ENCODE assay signal across 17 mouse cellular contexts in the genomic region with DNA sequence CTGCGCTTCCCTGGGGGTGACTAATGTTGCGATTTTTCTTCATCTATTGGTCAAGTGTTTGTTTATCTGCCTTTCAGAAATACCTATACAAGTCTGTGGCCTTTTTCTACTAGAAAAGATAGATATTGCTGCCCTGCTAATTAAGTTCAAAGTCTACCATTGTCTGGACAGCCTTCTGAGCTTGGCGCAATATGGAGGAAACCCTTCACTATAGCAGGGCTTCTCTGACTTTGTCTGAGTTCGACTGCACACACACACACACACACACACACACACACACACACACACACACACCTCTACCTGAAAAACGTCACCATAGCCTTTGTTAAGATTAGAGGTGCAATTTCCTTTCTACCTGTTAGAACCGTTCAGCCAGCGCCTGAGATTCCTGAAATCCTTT.
DNase-seq lines count a peak whose midpoint lies in the region; ATAC-seq and TF ChIP-seq lines count a peak whose summit lies in the region.
"Had no signal": no experiment of that assay in that cellular context is flagged by ENCODE, and none has a peak within 500 bp of the region (broad histone marks: within the 10 kb centered on the region; RNA-seq: fewer than 3 reads in every experiment).

No protein-coding gene starts in this region.

- no peaks in the 10 kb centered on the region for H3K36me3 ChIP-seq in hindbrain, embryonic 11.5 days (ENCODE audit: control insufficient read depth, insufficient read depth, low read length)
- H3K36me3 ChIP-seq in hindbrain, embryonic 10.5 days = no peaks in the 10 kb centered on the region
- H3K36me3 ChIP-seq in forebrain, embryonic 14.5 days (ENCODE audit: control insufficient read depth, insufficient read depth, low read length) = no peaks in the 10 kb centered on the region
- no peaks in the 10 kb centered on the region for H3K36me3 ChIP-seq in hindbrain, embryonic 13.5 days
- no peaks in the 10 kb centered on the region for H3K36me3 ChIP-seq in midbrain, postnatal 0 days (ENCODE audit: insufficient read depth, low read length)
- H3K36me3 ChIP-seq in kidney, embryonic 14.5 days (ENCODE audit: control insufficient read depth, insufficient read depth, low read length) = no peaks in the 10 kb centered on the region
- H3K36me3 ChIP-seq: embryonic facial prominence, embryonic 10.5 days; intestine, embryonic 15.5 days; liver, embryonic 15.5 days had no signal

- H3K4me3 ChIP-seq in hindbrain, embryonic 11.5 days (ENCODE audit: low read depth, low read length) = no peak overlapping the region
- H3K4me3 ChIP-seq in hindbrain, embryonic 10.5 days = no peak overlapping the region
- H3K4me3 ChIP-seq in forebrain, embryonic 14.5 days (ENCODE audit: low read depth, low read length) = no peak overlapping the region
- no peak overlapping the region for H3K4me3 ChIP-seq in hindbrain, embryonic 13.5 days
- H3K4me3 ChIP-seq in midbrain, postnatal 0 days (ENCODE audit: low read depth, low read length) = no peak overlapping the region
- no peak overlapping the region for H3K4me3 ChIP-seq in kidney, embryonic 14.5 days (ENCODE audit: low read length)
- H3K4me3 ChIP-seq: embryonic facial prominence, embryonic 10.5 days; intestine, embryonic 15.5 days; liver, embryonic 15.5 days had no signal

- WGBS in hindbrain, embryonic 11.5 days = 82% methylated on average over 7 of the region's 7 CpGs
- 82% methylated on average over 7 of the region's 7 CpGs for WGBS in hindbrain, embryonic 10.5 days
- 33% methylated on average over 7 of the region's 7 CpGs for WGBS in forebrain, embryonic 14.5 days
- 67% methylated on average over 7 of the region's 7 CpGs for WGBS in hindbrain, embryonic 13.5 days
- 43% methylated on average over 7 of the region's 7 CpGs for WGBS in midbrain, postnatal 0 days
- 80% methylated on average over 7 of the region's 7 CpGs for WGBS in kidney, embryonic 14.5 days

- H3K9ac ChIP-seq in hindbrain, embryonic 11.5 days (ENCODE audit: low read depth, low read length) = no peak overlapping the region
- H3K9ac ChIP-seq in forebrain, embryonic 14.5 days (ENCODE audit: low read length) = no peak overlapping the region
- no peak overlapping the region for H3K9ac ChIP-seq in hindbrain, embryonic 13.5 days
- no peak overlapping the region for H3K9ac ChIP-seq in midbrain, postnatal 0 days (replicated peaks; ENCODE audit: low read length, poor library complexity, severe bottlenecking)
- no peak overlapping the region for H3K9ac ChIP-seq in kidney, embryonic 14.5 days (ENCODE audit: low read depth, low read length)
- H3K9ac ChIP-seq: intestine, embryonic 15.5 days; liver, embryonic 15.5 days had no signal

- no peaks in the 10 kb centered on the region for H3K4me1 ChIP-seq in hindbrain, embryonic 11.5 days (replicated peaks; ENCODE audit: control insufficient read depth, insufficient read depth, low read length)
- peaks cover 5% of the 10 kb centered on the region for H3K4me1 ChIP-seq in hindbrain, embryonic 10.5 days (replicated peaks)
- H3K4me1 ChIP-seq in forebrain, embryonic 14.5 days (ENCODE audit: control insufficient read depth, insufficient read depth, low read length) = no peaks in the 10 kb centered on the region
- H3K4me1 ChIP-seq in hindbrain, embryonic 13.5 days (replicated peaks) = 0 out of 2 replicates have a peak, but pooled peaks cover 5% of the 10 kb centered on the region
- H3K4me1 ChIP-seq in midbrain, postnatal 0 days (ENCODE audit: insufficient read depth, low read length) = no peaks in the 10 kb centered on the region
- H3K4me1 ChIP-seq in kidney, embryonic 14.5 days (ENCODE audit: control insufficient read depth, insufficient read depth, low read length) = no peaks in the 10 kb centered on the region
- H3K4me1 ChIP-seq: embryonic facial prominence, embryonic 10.5 days; intestine, embryonic 15.5 days; liver, embryonic 15.5 days had no signal

- no peak overlapping the region for H3K27ac ChIP-seq in hindbrain, embryonic 11.5 days (ENCODE audit: low read depth, low read length)
- no peak overlapping the region for H3K27ac ChIP-seq in hindbrain, embryonic 10.5 days
- peak overlapping the region; percentile 67; the same call in 1 of the 2 replicates for H3K27ac ChIP-seq in forebrain, embryonic 14.5 days (ENCODE audit: low read depth, low read length)
- peak overlapping the region; percentile 19; the same call in 1 of the 2 replicates for H3K27ac ChIP-seq in hindbrain, embryonic 13.5 days
- H3K27ac ChIP-seq in midbrain, postnatal 0 days (ENCODE audit: low read depth, low read length) = peak overlapping the region; percentile 60
- H3K27ac ChIP-seq in kidney, embryonic 14.5 days (ENCODE audit: low read depth, low read length) = no peak overlapping the region
- H3K27ac ChIP-seq: embryonic facial prominence, embryonic 10.5 days; intestine, embryonic 15.5 days; liver, embryonic 15.5 days; stomach, postnatal 0 days had no signal

- no peak for DNase-seq in hindbrain, embryonic 11.5 days (ENCODE audit: low spot score)
- DNase-seq in hindbrain, embryonic 10.5 days (ENCODE audit: low spot score) = no peak
- no peak for DNase-seq in forebrain, embryonic 14.5 days (ENCODE audit: low spot score)
- no peak for DNase-seq in midbrain, postnatal 0 days (ENCODE audit: low spot score)
- no peak for DNase-seq in frontal cortex, postnatal 14 days (ENCODE audit: low spot score in 2 of 2)
- DNase-seq: adrenal gland, postnatal 10 days; cerebellum, adult 11 months; cerebellum, postnatal 36 days; gastrocnemius, postnatal 36 days; thymus, postnatal 36 days had no signal

- H3K4me2 ChIP-seq in hindbrain, embryonic 11.5 days (replicated peaks; ENCODE audit: low read depth, low read length) = no peak overlapping the region
- peak overlapping the region; percentile 24; the same call in 1 of the 2 replicates for H3K4me2 ChIP-seq in forebrain, embryonic 14.5 days (ENCODE audit: low read length)
- no peak overlapping the region for H3K4me2 ChIP-seq in hindbrain, embryonic 13.5 days
- H3K4me2 ChIP-seq in midbrain, postnatal 0 days (ENCODE audit: low read depth, low read length, poor library complexity, severe bottlenecking) = no peak overlapping the region
- H3K4me2 ChIP-seq in kidney, embryonic 14.5 days (replicated peaks; ENCODE audit: low read depth, low read length) = no peak overlapping the region
- H3K4me2 ChIP-seq: intestine, embryonic 15.5 days; liver, embryonic 15.5 days had no signal

- ATAC-seq in hindbrain, embryonic 11.5 days (ENCODE audit: low FRiP score) = 0 out of 2 replicates have a peak, but pooled peaks have one; percentile 21
- peak; percentile 47; the same call in 1 of the 2 replicates for ATAC-seq in forebrain, embryonic 14.5 days
- peak; percentile 59 for ATAC-seq in hindbrain, embryonic 13.5 days (ENCODE audit: low FRiP score)
- ATAC-seq in midbrain, postnatal 0 days (ENCODE audit: low FRiP score) = no peak; the same call in 1 of the 2 replicates
- ATAC-seq in kidney, embryonic 14.5 days (ENCODE audit: low FRiP score, low TSS enrichment) = no peak
- ATAC-seq: intestine, embryonic 15.5 days; lung, postnatal 0 days had no signal

- H3K27me3 ChIP-seq in hindbrain, embryonic 11.5 days (ENCODE audit: control insufficient read depth, insufficient read depth, low read length) = no peaks in the 10 kb centered on the region
- no peaks in the 10 kb centered on the region for H3K27me3 ChIP-seq in hindbrain, embryonic 10.5 days (ENCODE audit: insufficient read depth, poor library complexity, severe bottlenecking)
- H3K27me3 ChIP-seq in forebrain, embryonic 14.5 days (replicated peaks; ENCODE audit: control insufficient read depth, insufficient read depth, low read length) = no peaks in the 10 kb centered on the region
- no peaks in the 10 kb centered on the region for H3K27me3 ChIP-seq in hindbrain, embryonic 13.5 days
- H3K27me3 ChIP-seq in midbrain, postnatal 0 days (ENCODE audit: insufficient read depth, low read length) = no peaks in the 10 kb centered on the region
- H3K27me3 ChIP-seq in kidney, embryonic 14.5 days (ENCODE audit: control insufficient read depth, insufficient read depth, low read length) = no peaks in the 10 kb centered on the region
- H3K27me3 ChIP-seq: intestine, embryonic 15.5 days; liver, embryonic 15.5 days had no signal

- no peaks in the 10 kb centered on the region for H3K9me3 ChIP-seq in hindbrain, embryonic 11.5 days (ENCODE audit: control insufficient read depth, low read length)
- peaks cover 2% of the 10 kb centered on the region; the same call in 1 of the 2 replicates for H3K9me3 ChIP-seq in hindbrain, embryonic 10.5 days
- H3K9me3 ChIP-seq in forebrain, embryonic 14.5 days (replicated peaks; ENCODE audit: control insufficient read depth, low read length) = no peaks in the 10 kb centered on the region
- no peaks in the 10 kb centered on the region for H3K9me3 ChIP-seq in hindbrain, embryonic 13.5 days
- no peaks in the 10 kb centered on the region for H3K9me3 ChIP-seq in midbrain, postnatal 0 days (ENCODE audit: low read length)
- no peaks in the 10 kb centered on the region; the same call in 1 of the 2 replicates for H3K9me3 ChIP-seq in kidney, embryonic 14.5 days (ENCODE audit: control insufficient read depth, low read length)
- H3K9me3 ChIP-seq: embryonic facial prominence, embryonic 10.5 days; intestine, embryonic 15.5 days; liver, embryonic 15.5 days had no signal

- TF ChIP-seq CTCF in midbrain, postnatal 0 days (IDR thresholded peaks at IDR 0.05) = no peak

Comparison
In these comparisons a context has a peak if more than half of its experiments do, and no peak if none do; other contexts are left out.
1. H3K27ac ChIP-seq: peak in forebrain, embryonic 14.5 days (single experiment), hindbrain, embryonic 13.5 days (single experiment) and midbrain, postnatal 0 days (single experiment); none in hindbrain, embryonic 11.5 days (single experiment), hindbrain, embryonic 10.5 days (single experiment) and kidney, embryonic 14.5 days (single experiment).
2. ATAC-seq: peak in hindbrain, embryonic 11.5 days (single experiment), forebrain, embryonic 14.5 days (single experiment) and hindbrain, embryonic 13.5 days (single experiment); none in midbrain, postnatal 0 days (single experiment) and kidney, embryonic 14.5 days (single experiment).